Mouse (Mus musculus) megakaryocyte, adult 5-6 weeks (primary cell): ENCODE results near the gene Nkiras2. TPM values are rescaled to one million over a fixed set of nuclear protein-coding genes. Genes with fewer than 3 reads are reported as not detected.
"Not testable (repeated sequence)": the region's sequence is repeated elsewhere in the genome, so short reads cannot be mapped to it uniquely, and the experiment has no call there.

Experiments used
- ATAC-seq: 2 replicates; pipeline ENCODE4 v1.8.0; 2016; ENCODE audit warnings: mild to moderate bottlenecking, inconsistent platforms; ENCODE audit not compliant: poor library complexity, severe bottlenecking
- total RNA-seq, 2 experiments: library from RNA; stranded (forward) in 1 of 2; stranded (reverse) in 1 of 2; fragments of 153-499, 151-499 nt in 1 of 2; fragments of 221-1000, 200-1000 nt in 1 of 2; gene quantifications; 2 replicates each; pipeline versions ENCODE4 v1.2.3 to v1.2.4; 2015 to 2017

Gene Nkiras2
- total RNA-seq, 2 experiments from 2014 or later = 45.5 to 52.7 TPM

DNA sequence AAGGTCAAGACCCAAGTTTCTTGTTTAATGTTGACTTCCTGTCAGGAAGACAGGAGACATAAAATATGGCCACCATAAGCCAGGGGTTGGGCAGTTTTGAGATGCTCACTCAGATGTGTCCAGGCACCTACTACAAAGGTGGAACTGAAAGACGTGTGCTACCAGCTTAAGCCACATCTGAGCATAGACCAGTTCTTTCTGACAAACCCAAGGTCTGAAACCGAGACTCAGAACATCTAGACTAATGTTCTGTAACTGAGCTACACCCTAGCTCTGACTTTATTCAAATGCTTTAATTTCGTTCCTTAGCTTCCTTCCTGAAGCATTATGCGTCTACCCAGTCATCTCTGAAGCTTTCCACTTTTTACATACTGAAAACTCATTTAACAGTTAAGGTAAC lies 21.0 kb upstream of the Nkiras2 start:
- ATAC-seq = no peak

DNA sequence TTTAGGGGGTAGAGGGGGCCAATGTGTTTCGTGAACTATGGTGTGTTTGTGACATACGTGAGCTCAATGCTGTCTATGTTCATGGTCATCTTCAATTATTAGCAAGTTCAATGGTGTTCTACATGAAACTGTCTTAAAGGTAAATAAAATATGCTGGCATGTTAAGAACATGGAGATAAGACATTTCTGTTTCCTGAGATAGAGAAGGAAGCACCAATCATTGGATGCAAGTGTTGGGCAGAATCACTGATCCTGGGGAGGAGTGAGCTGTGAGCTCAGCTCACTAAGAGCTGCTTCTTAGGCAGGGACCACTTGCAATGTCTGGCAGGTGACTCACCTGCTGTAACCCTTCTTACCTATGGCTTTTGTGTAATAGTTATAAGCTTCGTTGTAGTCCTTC lies 17.7 kb upstream of the Nkiras2 start:
- no peak for ATAC-seq

DNA sequence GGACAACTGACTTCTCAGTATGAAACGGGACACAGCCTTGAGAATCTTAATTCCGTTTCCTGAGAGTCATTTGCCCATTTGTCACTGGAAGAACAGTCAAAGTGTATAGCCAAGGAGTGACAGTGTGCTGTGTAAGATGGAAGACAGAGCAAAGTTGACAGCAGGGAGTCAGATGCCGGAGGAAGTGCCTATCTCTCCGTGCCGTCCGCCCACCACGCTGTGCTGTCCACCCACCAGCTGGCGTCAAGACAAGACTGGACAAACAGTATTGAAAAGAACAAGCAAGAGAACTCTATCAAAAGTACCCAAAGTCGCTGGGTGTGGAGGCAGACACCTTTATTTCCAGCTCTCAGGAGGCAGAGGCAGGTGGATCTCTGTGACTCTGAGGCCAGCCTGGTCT lies 15.9 kb upstream of the Nkiras2 start:
- ATAC-seq = no peak

DNA sequence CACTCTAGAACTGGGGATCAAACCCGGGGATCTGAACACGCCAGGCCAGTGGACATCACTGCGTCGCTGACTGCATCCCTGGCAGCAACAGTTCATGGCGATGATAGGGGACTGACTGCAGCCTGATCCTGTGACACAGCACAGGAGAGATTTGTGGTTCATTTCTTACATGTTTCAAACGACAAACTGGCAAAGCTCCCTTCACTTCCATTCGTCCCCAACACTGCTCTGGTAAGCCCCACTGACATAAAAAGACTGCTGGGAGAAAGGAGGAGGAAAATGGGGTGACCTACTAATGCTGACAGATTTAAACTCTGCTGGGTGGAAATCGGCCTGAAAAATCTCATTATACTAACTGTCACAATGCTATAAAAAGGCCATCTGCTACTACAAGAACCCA lies 15.2 kb upstream of the Nkiras2 start:
- ATAC-seq = no peak

DNA sequence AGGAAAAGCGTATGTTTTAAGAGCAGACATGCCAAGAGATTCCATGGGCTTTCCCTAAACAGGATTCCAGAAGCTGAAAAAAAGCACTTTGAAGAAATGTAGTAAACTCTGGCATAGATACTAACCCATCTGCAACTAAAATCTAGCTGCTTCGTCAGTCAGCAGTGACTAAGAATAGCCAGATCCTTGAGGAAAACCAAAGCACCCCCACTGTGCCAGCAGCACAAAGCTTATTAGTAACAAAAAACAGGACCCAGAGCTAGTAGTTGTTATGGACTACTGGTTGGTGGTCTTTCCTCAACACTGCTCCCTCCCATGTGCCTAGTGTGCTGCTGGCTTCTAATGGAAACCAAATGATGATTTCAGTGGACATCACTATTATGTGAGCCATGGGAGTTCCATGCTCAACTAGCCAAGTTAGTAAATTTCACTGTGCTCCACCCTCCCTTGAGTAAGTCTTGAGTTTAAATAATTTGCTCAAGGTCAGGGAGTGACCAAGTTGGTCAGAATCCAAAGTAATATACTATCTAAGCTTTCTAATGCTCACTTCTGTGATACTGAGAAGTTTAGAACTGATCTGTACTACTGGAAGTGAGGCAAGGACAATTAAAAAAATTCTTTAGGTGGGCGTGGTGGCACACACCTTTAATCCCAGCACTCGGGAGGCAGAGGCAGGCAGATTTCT lies 14.6 kb upstream of the Nkiras2 start:
- no peak for ATAC-seq

DNA sequence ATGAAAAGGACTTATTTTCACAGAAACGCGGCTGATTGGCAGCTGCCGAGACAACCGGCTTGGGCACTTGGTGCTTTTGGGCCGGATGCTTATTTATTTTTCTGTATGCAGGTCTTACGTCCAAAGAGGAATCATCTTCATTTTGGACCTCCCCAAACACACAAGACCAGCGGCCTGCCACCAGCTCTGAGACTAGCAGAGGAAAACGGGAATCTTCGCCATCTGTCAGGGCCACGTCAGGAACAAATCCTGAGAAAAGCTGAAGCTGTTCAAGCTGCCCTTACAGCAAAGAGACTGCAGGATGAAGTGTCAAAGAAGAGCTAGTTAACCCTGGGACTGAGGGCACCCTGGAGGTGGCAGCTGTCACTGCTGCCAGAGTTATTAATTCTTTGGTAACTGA lies 13.6 kb upstream of the Nkiras2 start:
- no peak for ATAC-seq

DNA sequence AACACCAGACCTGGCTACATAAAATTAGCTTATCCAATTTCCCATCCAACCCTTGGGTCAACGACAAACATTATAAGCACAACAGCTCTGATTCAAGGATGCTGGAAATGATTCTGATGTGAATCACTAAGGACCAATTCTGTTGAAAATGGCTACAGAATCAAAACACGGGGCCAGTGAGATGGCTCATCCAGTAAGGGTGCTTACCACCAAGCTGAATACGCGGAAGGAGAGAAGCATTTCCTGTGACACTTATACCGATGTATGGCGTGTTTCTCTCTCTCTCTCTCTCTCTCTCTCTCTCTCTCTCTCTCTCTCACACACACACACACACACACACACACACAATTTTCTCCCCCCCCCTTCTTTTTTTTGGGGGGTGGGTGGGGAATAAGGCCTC lies 11.9 kb upstream of the Nkiras2 start:
- ATAC-seq = no peak

DNA sequence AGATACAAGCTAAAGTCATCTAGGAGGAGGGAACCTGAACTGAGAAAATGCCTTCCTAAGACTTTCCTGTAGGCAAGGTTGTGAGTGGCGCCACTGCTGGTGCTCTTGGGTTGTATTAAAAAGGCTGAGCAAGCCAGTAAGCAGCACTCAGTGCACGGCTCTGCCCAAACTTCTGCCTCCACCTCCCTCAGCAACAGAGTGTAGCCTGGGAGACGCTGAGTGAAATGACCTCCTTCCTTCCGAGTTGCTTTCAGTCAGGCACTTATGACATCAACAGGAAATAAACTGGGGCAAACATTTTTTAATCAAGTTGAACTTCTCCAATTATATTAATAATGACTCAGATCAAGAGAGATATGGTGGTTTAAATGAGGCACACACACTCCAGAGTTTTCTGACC lies 10.2 kb upstream of the Nkiras2 start:
- no peak for ATAC-seq

DNA sequence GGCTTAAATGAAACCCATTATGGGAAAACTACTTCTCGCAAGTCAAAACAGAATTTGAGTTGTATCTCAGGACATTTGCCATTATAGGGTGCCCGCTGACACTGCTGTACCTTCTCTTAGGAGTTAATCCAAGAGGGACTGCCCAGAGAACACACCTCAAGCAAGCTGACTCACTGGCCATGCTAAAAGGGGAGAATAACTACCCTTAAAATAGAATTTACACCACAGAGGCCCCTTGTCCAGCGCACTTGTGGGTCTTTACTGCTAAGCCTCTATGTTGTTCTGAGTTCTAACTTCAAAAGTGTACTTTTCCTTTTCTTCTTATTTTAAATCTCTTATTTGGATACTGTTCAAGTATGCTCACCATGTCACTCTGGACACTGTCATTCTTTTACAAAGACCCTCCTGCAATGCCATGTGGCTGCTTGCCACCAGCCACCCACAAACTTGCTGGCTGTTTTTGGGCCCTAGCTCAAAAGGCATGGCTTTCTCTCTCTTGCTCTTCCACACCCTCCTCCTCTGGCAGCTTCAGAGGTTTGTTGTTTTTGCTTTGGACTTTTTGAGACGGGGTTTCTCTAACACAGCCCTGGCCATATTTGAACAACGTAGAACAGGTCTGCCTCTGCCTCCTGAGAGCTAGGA lies 9.6 kb upstream of the Nkiras2 start:
- no peak for ATAC-seq

DNA sequence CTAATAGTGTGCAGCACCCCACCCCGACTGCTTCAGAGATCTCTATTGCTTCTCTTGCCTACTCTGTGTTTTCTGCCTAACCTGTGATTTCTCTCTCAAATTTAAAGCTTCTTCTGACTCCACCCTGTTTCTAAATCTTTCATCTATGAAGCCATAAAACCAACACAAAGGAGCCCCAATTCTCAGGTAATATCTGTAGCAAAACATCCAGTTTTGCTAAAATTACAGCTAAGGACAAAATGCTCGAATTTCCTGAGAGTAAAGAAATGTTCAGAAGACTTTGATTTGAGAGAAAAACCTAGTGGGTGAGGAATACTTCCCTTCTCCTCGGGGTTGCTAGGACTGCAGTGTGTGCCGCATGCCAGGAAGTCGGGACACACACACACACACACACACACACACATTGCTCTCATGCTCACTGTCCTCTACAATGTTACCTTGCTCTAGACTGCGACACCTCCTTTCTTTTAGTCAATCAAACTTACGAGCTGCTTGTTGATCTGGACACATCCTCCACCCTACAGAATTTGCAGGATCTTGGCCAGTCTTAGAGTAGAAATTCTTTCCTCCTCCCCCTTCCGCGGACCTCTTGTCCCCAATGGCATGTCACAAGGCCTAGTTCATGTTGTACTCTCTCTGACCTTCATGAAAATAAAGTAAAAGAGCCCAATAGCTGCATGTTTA lies 8.9 kb upstream of the Nkiras2 start:
- ATAC-seq = no peak

DNA sequence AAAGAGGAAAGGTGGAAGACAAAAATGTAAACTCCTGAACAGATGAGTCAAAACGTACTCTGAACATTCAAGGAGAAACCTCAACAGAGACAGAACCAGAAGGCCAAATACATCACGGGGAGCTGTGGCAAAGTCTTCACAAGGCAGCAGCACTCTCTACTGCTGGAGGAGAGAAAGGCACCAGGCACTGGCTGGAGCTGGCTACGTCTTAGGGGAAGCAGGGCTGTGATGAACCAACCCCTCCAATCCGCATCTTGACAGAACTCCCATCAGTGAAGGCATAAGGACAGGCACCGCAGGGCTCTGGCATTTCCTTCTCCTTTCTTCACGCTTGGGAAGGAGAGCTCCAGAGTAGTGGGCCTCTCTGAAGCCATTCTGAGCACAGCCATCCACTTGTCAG lies 7.4 kb upstream of the Nkiras2 start:
- ATAC-seq = no peak

DNA sequence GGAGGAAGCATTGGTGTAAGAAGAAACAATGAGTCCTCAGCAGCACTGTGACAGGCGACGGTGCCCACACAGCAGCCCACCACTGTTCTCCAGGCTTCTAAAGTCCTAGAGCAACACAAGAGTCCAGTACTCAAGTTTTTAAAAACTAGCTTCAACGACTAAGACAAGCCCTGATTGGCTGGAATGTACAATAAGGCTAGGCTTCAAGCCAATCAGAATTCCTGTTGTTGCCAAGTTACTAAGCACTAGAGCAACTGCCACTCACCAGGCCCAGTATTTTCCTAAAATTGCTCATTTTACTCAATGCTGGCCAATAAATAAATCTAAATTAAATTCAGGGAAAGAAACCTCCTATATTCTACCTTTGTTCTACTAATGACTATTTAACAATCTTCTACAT lies 5.8 kb upstream of the Nkiras2 start:
- ATAC-seq = no peak

DNA sequence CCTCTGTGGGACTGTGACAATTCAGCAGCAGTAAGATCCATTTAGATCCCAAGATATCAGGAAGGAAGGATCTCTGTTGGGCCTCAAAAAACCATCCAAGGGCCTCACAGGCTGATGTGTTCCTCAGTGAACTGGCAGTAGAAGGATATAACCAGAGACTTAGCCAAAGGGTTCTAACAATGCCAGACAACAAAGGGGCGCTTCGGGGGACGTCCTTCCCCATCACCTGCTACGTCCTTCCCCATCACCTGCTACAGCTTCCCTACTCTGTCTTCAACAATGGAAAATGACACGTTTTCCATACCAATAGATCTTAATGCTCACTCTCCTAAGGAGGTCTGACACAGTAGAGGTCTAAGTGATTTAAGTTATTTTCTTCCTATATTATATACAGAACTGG lies 2.7 kb upstream of the Nkiras2 start:
- ATAC-seq = no peak

DNA sequence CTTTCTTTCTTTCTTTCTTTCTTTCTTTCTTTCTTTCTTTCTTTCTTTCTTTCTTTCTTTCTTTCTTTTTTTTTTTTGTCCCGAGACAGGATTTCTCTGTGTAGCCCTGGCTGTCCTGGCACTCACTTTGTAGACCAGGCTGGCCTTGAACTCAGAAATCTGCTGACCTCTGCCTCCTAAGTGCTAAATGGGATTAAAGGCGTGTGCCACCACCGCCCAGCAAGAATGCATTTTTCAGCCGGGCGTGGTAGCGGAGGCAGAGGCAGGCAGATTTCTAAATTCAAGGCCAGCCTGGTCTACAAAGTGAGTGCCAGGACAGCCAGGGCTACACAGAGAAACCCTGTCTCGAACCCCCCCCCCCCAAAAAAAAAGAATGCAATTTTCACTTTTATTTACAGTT lies 2.2 kb upstream of the Nkiras2 start:
- not testable (repeated sequence) for ATAC-seq

DNA sequence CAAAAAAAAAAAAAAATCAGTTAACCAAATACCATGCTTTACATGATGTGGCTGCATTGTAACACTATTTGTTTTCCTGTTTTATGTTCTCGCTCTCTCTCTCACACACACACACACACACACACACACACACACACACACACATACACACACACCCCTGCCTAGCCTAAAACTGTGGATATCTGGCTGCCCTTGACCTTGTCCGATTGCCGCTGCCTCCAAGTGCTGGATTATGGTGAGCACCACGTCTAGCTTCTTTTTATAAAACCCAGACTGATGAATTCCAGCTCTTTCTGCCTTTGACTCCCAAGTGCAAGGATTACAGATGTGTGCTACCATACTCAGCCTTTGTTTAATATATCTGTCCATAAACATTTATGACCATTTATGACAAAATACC lies 1.6 kb upstream of the Nkiras2 start:
- ATAC-seq = no peak

DNA sequence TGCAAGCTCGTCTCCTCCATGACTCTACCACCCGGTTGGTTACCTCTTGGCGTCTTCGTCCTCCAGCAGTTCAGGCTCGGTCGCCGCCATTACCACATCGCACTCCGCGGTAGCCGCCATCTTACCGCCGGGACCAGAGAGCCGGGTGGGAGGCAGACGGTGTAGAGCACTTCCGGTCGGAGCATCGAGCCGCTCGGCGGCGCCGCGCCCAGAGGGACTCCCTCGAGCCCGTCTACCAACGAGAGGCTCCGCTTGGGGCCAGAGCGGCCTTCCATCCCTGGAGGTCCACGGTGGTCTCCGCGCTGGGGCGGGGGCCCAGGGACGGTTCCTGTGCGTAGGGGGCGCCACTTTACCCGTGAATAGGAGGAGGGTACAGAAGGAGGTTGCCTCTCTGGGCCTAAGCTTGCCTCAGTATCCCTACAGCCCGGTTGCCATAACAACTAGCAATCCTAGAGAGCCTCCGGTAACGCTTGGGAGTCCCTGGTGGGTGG lies 486 bp downstream of the Nkiras2 start:
- peak; percentile 83 for ATAC-seq

DNA sequence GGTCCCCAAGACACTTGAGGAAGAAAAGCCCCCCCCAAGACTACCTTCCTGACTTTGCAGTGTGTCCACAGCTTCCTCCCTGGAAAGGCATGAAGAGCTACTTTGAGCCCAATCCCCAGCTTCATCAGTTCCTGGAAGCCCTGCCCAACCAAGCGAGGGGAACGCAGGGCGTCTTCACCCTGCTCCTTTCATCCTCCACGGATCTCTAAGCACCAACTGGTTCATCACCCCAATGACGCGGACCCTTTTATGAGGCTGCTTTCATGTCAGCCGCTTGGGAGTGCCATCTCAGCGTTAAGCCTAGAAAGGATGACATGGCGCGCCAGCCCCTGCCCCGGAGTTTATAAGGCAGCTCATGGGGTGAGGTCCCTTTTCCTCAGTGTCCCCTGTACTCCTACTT lies 938 bp downstream of the Nkiras2 start, which contains the start of gene Dnajc7:
Gene Dnajc7, minus strand, starts transcription at position 187 of the 400 bp plus-strand sequence.
- ATAC-seq = no peak

DNA sequence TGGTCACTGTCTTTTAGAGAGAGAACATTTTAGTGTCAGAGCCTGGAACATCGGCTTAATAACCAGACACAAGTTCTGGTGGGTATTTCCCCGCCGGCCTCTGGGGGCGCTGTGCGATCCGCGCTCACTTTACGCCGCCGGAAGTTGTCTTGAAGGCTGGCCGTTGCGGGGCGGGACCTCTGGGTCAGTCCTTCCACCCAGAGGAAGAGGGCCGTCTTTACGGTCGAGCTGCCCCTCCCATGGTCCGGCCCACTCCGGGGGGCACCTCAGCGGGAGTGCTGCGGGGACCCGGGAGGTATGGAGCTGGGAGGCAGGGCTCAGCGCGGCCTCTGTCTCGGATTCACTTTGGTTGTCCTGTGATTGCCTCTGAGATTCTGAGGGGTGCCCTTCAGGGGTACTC lies 3.7 kb downstream of the Nkiras2 start:
- peak; percentile 63 for ATAC-seq

DNA sequence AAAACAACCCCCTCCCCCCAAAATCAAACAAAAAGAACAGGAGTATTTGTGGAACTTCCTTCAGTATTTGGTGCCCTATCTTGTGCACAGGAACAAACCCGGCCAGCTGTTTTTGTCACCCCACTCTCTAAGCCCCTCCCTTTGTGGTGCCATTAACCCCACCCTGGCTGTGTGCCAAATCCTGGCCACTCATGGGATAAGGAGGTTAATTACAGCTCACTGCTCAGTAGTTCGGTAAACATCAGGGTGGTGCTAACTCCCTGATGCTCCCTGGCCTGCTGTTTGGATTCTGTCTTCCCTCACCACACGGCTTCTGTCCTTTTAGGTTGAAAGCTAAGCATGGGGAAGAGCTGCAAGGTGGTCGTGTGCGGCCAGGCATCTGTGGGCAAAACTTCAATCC lies 4.8 kb downstream of the Nkiras2 start:
- no peak for ATAC-seq

DNA sequence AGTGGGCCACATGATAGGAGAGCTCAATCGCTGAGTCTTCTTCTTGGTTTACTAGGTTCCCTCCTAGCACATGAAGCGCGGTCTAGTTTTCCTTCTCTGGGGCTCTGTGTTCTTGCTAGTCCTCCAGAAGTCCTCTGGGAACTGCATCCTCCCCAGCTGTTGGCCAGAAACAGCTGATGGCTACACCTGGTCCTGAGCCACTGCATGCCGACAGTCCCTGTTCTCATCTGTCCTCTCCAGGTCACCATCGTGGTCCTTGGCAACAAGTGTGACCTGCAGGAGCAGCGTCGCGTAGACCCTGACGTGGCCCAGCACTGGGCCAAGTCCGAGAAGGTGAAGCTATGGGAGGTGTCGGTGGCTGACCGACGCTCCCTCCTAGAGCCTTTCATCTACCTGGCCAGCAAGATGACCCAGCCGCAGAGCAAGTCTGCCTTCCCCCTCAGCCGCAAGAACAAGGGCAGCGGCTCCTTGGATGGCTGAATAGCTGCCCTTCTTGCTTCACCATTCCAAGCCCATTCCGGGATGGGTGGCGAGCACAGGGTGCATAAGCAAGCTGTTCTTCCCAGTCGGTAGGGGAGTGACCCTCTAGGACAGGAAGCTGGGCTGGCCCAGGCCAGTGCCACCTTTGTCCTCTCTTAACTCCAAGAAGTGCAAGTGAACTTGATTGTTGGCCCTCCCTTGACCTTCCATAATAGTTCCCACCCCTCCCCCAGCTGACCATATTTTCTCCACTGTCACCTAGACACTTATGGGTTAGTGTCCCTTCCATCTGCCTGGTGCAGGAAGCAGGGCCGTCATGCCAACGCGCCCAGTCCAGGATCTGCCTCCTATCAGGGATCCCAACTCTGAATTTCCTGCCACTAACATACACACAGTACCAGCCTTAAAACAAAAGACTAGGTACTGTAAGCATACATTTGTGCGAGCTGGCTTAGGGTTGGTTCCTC lies 7.0 kb downstream of the Nkiras2 start:
- ATAC-seq = no peak

DNA sequence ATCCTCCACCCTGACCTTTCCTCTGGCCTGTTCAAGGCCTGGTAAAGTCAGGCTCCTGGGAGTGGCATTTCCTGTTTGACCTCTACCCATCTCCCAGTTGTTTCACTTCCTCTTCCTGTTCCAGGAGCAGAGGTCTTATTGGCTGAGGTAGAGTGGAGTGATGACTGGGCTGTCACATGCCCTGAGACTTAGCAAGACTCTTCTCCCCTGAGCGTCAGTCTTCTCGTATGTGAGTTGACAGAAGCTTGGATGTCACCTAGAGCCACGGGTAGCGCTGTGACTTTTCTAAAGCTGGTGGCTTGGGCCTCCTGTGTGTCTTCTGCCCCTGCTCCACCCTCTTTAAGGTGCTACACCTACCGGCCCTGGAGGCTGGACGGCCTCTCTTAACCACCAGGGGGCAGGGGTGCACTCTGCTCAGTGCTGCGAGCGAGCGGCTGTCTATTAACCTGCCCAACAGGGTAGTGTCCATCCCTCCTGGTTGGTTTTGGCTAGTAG lies 7.7 kb downstream of the Nkiras2 start:
- peak; percentile 77 for ATAC-seq
